Mouse (Mus musculus): ENCODE measurements around the gene Hhat. TPM values are rescaled to one million over a fixed set of nuclear protein-coding genes. Genes with fewer than 3 reads are reported as not detected.

The Hhat gene
- polyA plus RNA-seq, 1 experiment from 2014 or later: 3.9 TPM

DNA sequence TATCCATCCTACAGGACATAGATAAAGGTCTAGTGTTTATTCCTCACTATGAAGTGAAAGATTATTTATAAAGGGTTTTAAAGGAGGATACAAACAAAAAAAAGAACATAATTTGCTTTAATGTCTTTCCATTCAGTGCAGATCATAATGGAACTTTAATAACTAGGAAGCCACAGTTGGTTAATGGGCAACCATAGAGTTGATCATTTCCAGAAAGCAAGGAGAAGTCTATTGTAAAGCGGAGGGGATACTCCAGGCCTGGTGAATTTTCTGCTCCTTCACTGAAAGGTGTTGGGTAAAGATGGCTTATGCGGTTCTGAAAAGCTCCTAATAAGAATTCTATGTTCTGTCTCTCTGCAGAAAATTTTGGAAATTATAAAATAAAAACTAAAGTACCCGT, 169.8 kb downstream of the Hhat start:
- no peak for DNase-seq (ENCODE audit: low spot score)
- Histone ChIP-seq H3K9ac (no peak overlapping the region), H3K4me1 (replicated peaks; ENCODE audit: control insufficient read depth, insufficient read depth, low read length) (peaks cover 5% of the 10 kb centered on the region), H3K4me2 (replicated peaks) (no peak overlapping the region), H3K36me3 (replicated peaks; ENCODE audit: control insufficient read depth, insufficient read depth) (no peaks in the 10 kb centered on the region), H3K9me3 (ENCODE audit: control insufficient read depth, low read length) (no peaks in the 10 kb centered on the region), H3K4me3 (replicated peaks; ENCODE audit: low read length) (no peak overlapping the region), H3K27ac (no peak overlapping the region), H3K27me3 (ENCODE audit: control insufficient read depth, insufficient read depth, low read length) (no peaks in the 10 kb centered on the region)
- no peak for ATAC-seq (ENCODE audit: low FRiP score)
- WGBS: 92% methylated on average over 3 of the region's 3 CpGs

GRCm38 (mm10) chr1:192599746-192600145, 171.3 kb downstream of the Hhat start:
- Histone ChIP-seq H3K9ac (no peak overlapping the region), H3K27me3 (ENCODE audit: control insufficient read depth, insufficient read depth, low read length) (no peaks in the 10 kb centered on the region), H3K9me3 (ENCODE audit: control insufficient read depth, low read length) (no peaks in the 10 kb centered on the region), H3K36me3 (replicated peaks; ENCODE audit: control insufficient read depth, insufficient read depth) (no peaks in the 10 kb centered on the region), H3K27ac (no peak overlapping the region), H3K4me2 (replicated peaks) (no peak overlapping the region), H3K4me1 (replicated peaks; ENCODE audit: control insufficient read depth, insufficient read depth, low read length) (peaks cover 5% of the 10 kb centered on the region), H3K4me3 (replicated peaks; ENCODE audit: low read length) (no peak overlapping the region)
- 88% methylated on average over 7 of the region's 7 CpGs for WGBS
- no peak for DNase-seq (ENCODE audit: low spot score)
- no peak for ATAC-seq (ENCODE audit: low FRiP score)

DNA sequence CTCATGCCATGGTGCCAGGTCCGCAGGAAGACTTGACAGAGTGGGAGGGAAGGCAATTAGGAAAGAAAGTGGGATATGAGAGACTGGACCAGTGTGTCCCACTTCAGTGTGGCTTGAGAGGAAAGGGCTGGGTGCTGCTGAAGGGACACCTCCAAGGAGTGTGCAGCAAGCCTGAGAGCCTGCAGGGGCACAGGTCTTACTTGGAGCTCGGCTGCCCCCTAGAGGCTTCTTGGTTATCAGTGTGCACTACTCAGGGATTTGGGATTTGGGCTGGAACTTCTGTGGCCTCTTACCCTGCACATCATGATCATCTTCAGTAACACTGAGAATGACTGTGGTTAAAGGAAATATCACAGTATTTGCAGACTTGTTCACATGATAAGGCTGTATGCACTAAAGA, 172.6 kb downstream of the Hhat start:
- H3K9me3 ChIP-seq (ENCODE audit: control insufficient read depth, low read length): no peaks in the 10 kb centered on the region
- no peak overlapping the region for H3K27ac ChIP-seq
- H3K4me3 ChIP-seq (replicated peaks; ENCODE audit: low read length): no peak overlapping the region
- H3K4me1 ChIP-seq (replicated peaks; ENCODE audit: control insufficient read depth, insufficient read depth, low read length): no peaks in the 10 kb centered on the region
- DNase-seq (ENCODE audit: low spot score) (peak; percentile 89), ATAC-seq (ENCODE audit: low FRiP score) (peak; percentile 90)
- H3K4me2 ChIP-seq (replicated peaks): no peak overlapping the region
- WGBS: 44% methylated on average over 2 of the region's 2 CpGs
- H3K36me3 ChIP-seq (replicated peaks; ENCODE audit: control insufficient read depth, insufficient read depth): no peaks in the 10 kb centered on the region
- H3K9ac ChIP-seq: no peak overlapping the region
- H3K27me3 ChIP-seq (ENCODE audit: control insufficient read depth, insufficient read depth, low read length): no peaks in the 10 kb centered on the region

GRCm38 (mm10) chr1:192595426-192595825, 175.6 kb downstream of the Hhat start:
- no peaks in the 10 kb centered on the region for H3K9me3 ChIP-seq (ENCODE audit: control insufficient read depth, low read length)
- no peak for DNase-seq (ENCODE audit: low spot score)
- 84% methylated on average over 4 of the region's 4 CpGs for WGBS
- H3K27ac ChIP-seq: no peak overlapping the region
- H3K27me3 ChIP-seq (ENCODE audit: control insufficient read depth, insufficient read depth, low read length): no peaks in the 10 kb centered on the region
- no peak overlapping the region for H3K4me2 ChIP-seq (replicated peaks)
- no peak for ATAC-seq (ENCODE audit: low FRiP score)
- no peak overlapping the region for H3K9ac ChIP-seq
- H3K36me3 ChIP-seq (replicated peaks; ENCODE audit: control insufficient read depth, insufficient read depth): no peaks in the 10 kb centered on the region
- no peaks in the 10 kb centered on the region for H3K4me1 ChIP-seq (replicated peaks; ENCODE audit: control insufficient read depth, insufficient read depth, low read length)
- no peak overlapping the region for H3K4me3 ChIP-seq (replicated peaks; ENCODE audit: low read length)

DNA sequence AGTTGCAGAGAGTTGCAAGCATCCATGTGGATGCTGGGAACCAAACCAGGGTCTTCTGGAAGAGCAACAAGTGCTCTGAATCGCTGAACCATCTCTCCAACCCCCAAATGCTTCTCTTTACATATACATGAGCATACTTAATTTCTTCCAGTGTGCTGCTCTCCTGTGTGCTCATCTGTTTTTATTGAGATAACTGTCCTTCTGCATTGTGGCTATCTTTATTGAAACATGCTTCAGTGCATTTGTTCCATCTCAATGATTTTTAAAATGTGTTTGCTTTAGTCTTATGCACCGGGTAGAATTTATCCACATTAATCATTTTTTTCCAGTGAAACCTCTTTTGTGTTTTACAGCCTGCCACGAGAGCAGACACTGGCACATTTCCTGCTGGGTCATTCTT, 177.5 kb downstream of the Hhat start:
- ATAC-seq (ENCODE audit: low FRiP score): no peak

DNA sequence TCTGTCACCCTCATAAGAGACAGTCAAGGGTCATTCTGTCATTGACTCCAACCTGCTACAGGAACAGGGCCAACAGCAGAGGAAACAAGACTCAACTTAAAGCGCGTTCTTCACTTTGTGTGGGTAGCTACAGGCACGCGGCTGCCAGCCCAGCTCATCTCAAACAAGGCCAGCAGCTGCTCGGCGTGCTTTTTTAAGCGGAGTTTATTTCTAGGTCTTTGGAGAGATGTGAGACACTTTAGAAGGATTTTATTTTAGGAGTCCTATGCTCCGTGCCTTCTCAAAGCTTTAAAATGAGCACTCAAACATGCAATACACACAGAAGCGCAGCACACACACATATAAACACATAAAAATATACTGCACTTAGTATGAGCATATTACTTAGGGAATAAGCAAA, 183.6 kb downstream of the Hhat start:
- DNase-seq (ENCODE audit: low spot score) (no peak), ATAC-seq (ENCODE audit: low FRiP score) (no peak)
- H3K27ac ChIP-seq: no peak overlapping the region
- WGBS: 92% methylated on average over 9 of the region's 9 CpGs
- no peaks in the 10 kb centered on the region for H3K36me3 ChIP-seq (replicated peaks; ENCODE audit: control insufficient read depth, insufficient read depth)
- no peak overlapping the region for H3K4me3 ChIP-seq (replicated peaks; ENCODE audit: low read length)
- no peak overlapping the region for H3K9ac ChIP-seq
- H3K9me3 ChIP-seq (ENCODE audit: control insufficient read depth, low read length): no peaks in the 10 kb centered on the region
- no peak overlapping the region for H3K4me2 ChIP-seq (replicated peaks)
- no peaks in the 10 kb centered on the region for H3K4me1 ChIP-seq (replicated peaks; ENCODE audit: control insufficient read depth, insufficient read depth, low read length)
- H3K27me3 ChIP-seq (ENCODE audit: control insufficient read depth, insufficient read depth, low read length): no peaks in the 10 kb centered on the region

More for the DNA sequence above, 177.5 kb downstream of the Hhat start:
- Histone ChIP-seq H3K36me3 (replicated peaks; ENCODE audit: control insufficient read depth, insufficient read depth) (no peaks in the 10 kb centered on the region), H3K9me3 (ENCODE audit: control insufficient read depth, low read length) (no peaks in the 10 kb centered on the region), H3K4me1 (replicated peaks; ENCODE audit: control insufficient read depth, insufficient read depth, low read length) (no peaks in the 10 kb centered on the region), H3K4me3 (replicated peaks; ENCODE audit: low read length) (no peak overlapping the region), H3K27me3 (ENCODE audit: control insufficient read depth, insufficient read depth, low read length) (no peaks in the 10 kb centered on the region), H3K9ac (no peak overlapping the region), H3K27ac (no peak overlapping the region), H3K4me2 (replicated peaks) (no peak overlapping the region)
- WGBS: 56% methylated on average over 3 of the region's 3 CpGs
- DNase-seq (ENCODE audit: low spot score): no peak

GRCm38 (mm10) chr1:192585289-192585688, 185.7 kb downstream of the Hhat start:
- Histone ChIP-seq H3K4me2 (replicated peaks) (no peak overlapping the region), H3K36me3 (replicated peaks; ENCODE audit: control insufficient read depth, insufficient read depth) (no peaks in the 10 kb centered on the region), H3K27ac (no peak overlapping the region), H3K9ac (no peak overlapping the region), H3K27me3 (ENCODE audit: control insufficient read depth, insufficient read depth, low read length) (no peaks in the 10 kb centered on the region), H3K4me3 (replicated peaks; ENCODE audit: low read length) (no peak overlapping the region), H3K4me1 (replicated peaks; ENCODE audit: control insufficient read depth, insufficient read depth, low read length) (no peaks in the 10 kb centered on the region), H3K9me3 (ENCODE audit: control insufficient read depth, low read length) (no peaks in the 10 kb centered on the region)
- DNase-seq (ENCODE audit: low spot score): no peak
- no peak for ATAC-seq (ENCODE audit: low FRiP score)

GRCm38 (mm10) chr1:192582921-192583320, 188.1 kb downstream of the Hhat start:
- H3K36me3 ChIP-seq (replicated peaks; ENCODE audit: control insufficient read depth, insufficient read depth): no peaks in the 10 kb centered on the region

GRCm38 (mm10) chr1:192564691-192565090, 206.3 kb downstream of the Hhat start:
- no peaks in the 10 kb centered on the region for H3K27me3 ChIP-seq (ENCODE audit: control insufficient read depth, insufficient read depth, low read length)
- peaks cover 3% of the 10 kb centered on the region; the same call in 1 of the 2 replicates for H3K9me3 ChIP-seq (ENCODE audit: control insufficient read depth, low read length)
- H3K4me1 ChIP-seq (replicated peaks; ENCODE audit: control insufficient read depth, insufficient read depth, low read length): no peaks in the 10 kb centered on the region
- ATAC-seq (ENCODE audit: low FRiP score) (no peak), DNase-seq (ENCODE audit: low spot score) (no peak)
- H3K27ac ChIP-seq: no peak overlapping the region
- no peak overlapping the region for H3K9ac ChIP-seq
- no peak overlapping the region for H3K4me2 ChIP-seq (replicated peaks)
- no peaks in the 10 kb centered on the region for H3K36me3 ChIP-seq (replicated peaks; ENCODE audit: control insufficient read depth, insufficient read depth)
- no peak overlapping the region for H3K4me3 ChIP-seq (replicated peaks; ENCODE audit: low read length)

More at GRCm38 (mm10) chr1:192582921-192583320, 188.1 kb downstream of the Hhat start:
- H3K4me3 ChIP-seq (replicated peaks; ENCODE audit: low read length): no peak overlapping the region
- H3K9me3 ChIP-seq (ENCODE audit: control insufficient read depth, low read length): no peaks in the 10 kb centered on the region
- H3K27ac ChIP-seq: no peak overlapping the region
- no peaks in the 10 kb centered on the region for H3K4me1 ChIP-seq (replicated peaks; ENCODE audit: control insufficient read depth, insufficient read depth, low read length)
- ATAC-seq (ENCODE audit: low FRiP score) (no peak), DNase-seq (ENCODE audit: low spot score) (no peak)
- no peak overlapping the region for H3K9ac ChIP-seq
- H3K27me3 ChIP-seq (ENCODE audit: control insufficient read depth, insufficient read depth, low read length): no peaks in the 10 kb centered on the region
- no peak overlapping the region for H3K4me2 ChIP-seq (replicated peaks)
- 65% methylated on average over 2 of the region's 2 CpGs for WGBS

DNA sequence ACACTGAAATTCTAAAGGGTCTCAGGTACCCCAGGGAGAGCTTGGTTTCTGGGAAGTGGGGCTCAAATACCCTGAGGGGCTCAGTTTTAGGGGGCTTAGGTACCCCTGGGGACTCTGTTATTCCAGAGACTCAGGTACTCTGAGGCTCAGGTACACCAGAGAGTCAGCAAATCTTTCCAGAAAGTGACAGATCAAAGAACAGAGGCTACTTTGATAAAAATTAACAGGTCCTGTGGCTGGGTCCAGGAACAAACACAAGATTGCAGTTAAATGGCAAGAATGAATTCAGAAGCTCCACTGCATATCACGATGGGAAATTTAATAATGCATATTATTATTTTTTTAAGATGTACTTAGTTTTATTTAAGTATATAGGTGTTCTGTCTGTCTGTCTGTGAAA, 211.7 kb downstream of the Hhat start:
- Histone ChIP-seq H3K9me3 (ENCODE audit: control insufficient read depth, low read length) (no peaks in the 10 kb centered on the region), H3K36me3 (replicated peaks; ENCODE audit: control insufficient read depth, insufficient read depth) (no peaks in the 10 kb centered on the region), H3K27ac (no peak overlapping the region), H3K4me3 (replicated peaks; ENCODE audit: low read length) (no peak overlapping the region), H3K9ac (no peak overlapping the region), H3K4me2 (replicated peaks) (no peak overlapping the region), H3K4me1 (replicated peaks; ENCODE audit: control insufficient read depth, insufficient read depth, low read length) (peaks cover 8% of the 10 kb centered on the region; the same call in 1 of the 2 replicates), H3K27me3 (ENCODE audit: control insufficient read depth, insufficient read depth, low read length) (no peaks in the 10 kb centered on the region)
- ATAC-seq (ENCODE audit: low FRiP score): no peak
- no peak for DNase-seq (ENCODE audit: low spot score)
- 87% methylated on average over 1 of the region's 1 CpGs for WGBS
